Mouse (Mus musculus) liver, embryonic 12.5 days (tissue): ENCODE measurements around the gene Il5. TPM values are rescaled to one million over a fixed set of nuclear protein-coding genes. Genes with fewer than 3 reads are reported as not detected.
A peak's percentile ranks its signal among the peaks of the same experiment; 100 is the strongest.

ENCODE experiments used
- ATAC-seq: fragments of 200-750 bp; cut with Nextera tagmentation; 2 replicates; pipeline ENCODE4 v1.8.0; 2017; ENCODE audit warnings: moderate number of reproducible peaks, mild to moderate bottlenecking, moderate library complexity
- H3K27ac ChIP-seq: fragments of 300-500 bp; sonication (generic); 2 replicates; pipeline ENCODE4 v1.5.1; 2016; ENCODE audit warnings: mild to moderate bottlenecking
- H3K27me3 ChIP-seq: fragments of 300-500 bp; sonication (generic); replicated peaks from 2 replicates; pipeline ENCODE4 v1.6.1; 2016; ENCODE audit warnings: mild to moderate bottlenecking, moderate library complexity
- H3K36me3 ChIP-seq: fragments of 300-500 bp; sonication (generic); 2 replicates; pipeline ENCODE4 v1.6.1; 2016; ENCODE audit warnings: mild to moderate bottlenecking, moderate library complexity
- H3K4me1 ChIP-seq: fragments of 300-500 bp; sonication (generic); 2 replicates; pipeline ENCODE4 v1.6.1; 2016
- H3K4me2 ChIP-seq: fragments of 300-500 bp; sonication (generic); 2 replicates; pipeline ENCODE4 v1.6.1; 2016; ENCODE audit warnings: mild to moderate bottlenecking, moderate library complexity
- H3K4me3 ChIP-seq: fragments of 300-500 bp; sonication (generic); 2 replicates; pipeline ENCODE4 v1.5.1; 2016; ENCODE audit warnings: mild to moderate bottlenecking, moderate library complexity
- H3K9ac ChIP-seq: fragments of 300-500 bp; sonication (generic); 2 replicates; pipeline ENCODE4 v1.6.1; 2016; ENCODE audit warnings: mild to moderate bottlenecking, moderate library complexity
- H3K9me3 ChIP-seq: fragments of 300-500 bp; sonication (generic); replicated peaks from 2 replicates; pipeline ENCODE4 v1.6.1; 2016; ENCODE audit warnings: mild to moderate bottlenecking, moderate library complexity
- WGBS: fragments of 180-500 bp; shearing (Covaris S2); methylation state at CpG from one replicate; pipeline ENCODE4 v1.1.7; 2016; ENCODE audit not compliant: insufficient replicate concordance; 5-methylcytosine and 5-hydroxymethylcytosine counted together
- polyA plus RNA-seq: library from polyadenylated mRNA; unstranded; fragments of >200 nt; fragmentation: Nextera tagmentation; extraction: Ambion mirVana; gene quantifications from 2 replicates; pipeline ENCODE4 v1.2.1, GENCODE M21; 2016

Il5 gene
- polyA plus RNA-seq, 1 experiment from 2014 or later, result not detected

DNA sequence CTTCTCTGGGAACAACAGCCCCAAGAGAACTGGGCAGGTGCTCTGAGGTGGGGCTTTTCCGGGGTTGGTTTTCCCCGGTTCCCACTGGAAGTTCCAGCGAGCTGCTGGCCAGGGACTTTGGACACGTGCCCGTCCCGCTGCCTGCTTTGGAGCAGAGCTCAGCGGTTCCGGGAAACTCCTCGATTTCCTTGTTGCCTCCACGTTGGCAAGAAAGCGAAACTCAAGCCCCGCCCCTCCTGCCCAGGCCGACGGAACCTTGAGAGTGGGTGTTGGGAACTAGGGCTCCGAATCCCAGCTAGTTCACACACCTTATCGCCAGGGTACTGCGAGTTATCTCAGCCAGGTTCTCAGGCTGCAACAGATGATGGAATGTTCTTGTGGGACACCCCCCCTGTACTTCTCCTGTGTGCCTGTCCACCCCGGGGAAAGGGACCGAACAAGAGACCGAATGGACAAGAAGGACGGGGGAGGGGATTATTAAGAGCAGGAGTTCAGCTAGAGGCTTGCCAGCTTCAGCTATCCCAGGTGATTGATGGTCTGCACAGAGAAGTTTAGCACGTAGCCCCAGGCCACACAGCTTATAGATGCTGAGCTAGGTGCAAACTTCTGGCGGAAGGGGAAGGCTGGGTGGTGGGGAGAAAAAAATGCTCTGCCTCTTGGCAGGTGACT, 42.4 kb downstream of the Il5 start:
- H3K9ac ChIP-seq, result peak overlapping the region; percentile 58

DNA sequence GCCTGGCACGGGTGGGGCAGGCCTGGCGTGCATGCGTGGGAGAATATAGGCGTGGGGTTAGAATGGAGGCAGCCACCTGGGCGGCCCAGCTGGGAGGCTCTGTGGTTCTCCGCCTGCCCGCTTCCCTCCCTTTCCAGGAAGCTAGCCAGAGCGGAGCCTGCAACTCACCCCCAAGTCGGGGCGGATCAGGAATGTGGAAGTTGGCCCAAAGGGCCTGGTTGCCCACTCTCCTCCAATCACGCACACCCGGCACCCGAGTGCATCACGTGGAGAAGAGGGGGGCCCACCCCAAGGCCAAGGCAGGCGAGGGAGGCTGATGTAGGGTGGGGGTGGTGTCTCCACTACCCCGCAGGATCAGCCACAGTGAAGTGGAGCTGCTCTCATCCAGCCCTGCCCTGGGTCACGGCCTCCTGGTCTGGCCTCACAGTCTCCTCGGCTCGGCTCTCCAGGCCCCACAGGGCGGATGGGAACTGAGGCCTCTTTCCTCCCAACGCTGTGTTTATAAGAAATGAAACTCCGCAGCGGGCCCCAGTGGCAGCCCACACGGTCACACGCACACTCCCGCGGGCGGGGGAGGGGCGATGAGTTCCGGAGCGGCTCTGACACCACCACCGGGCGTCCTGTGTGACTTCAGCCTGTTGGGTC, 43.0 kb downstream of the Il5 start:
- Histone ChIP-seq H3K27me3 (peaks cover 32% of the 10 kb centered on the region), H3K27ac (peak overlapping the region; percentile 82), H3K4me3 (peak overlapping the region; percentile 55), H3K4me2 (peak overlapping the region; percentile 89), H3K36me3 (no peaks in the 10 kb centered on the region), H3K9ac (peak overlapping the region; percentile 58), H3K4me1 (peaks cover 49% of the 10 kb centered on the region), H3K9me3 (no peaks in the 10 kb centered on the region)
- ATAC-seq, result peak; percentile 72
- 2% methylated on average over 33 of the region's 33 CpGs for WGBS

More for the DNA sequence above, 42.4 kb downstream of the Il5 start:
- Histone ChIP-seq H3K27ac (peak overlapping the region; percentile 82), H3K27me3 (peaks cover 28% of the 10 kb centered on the region), H3K36me3 (no peaks in the 10 kb centered on the region), H3K4me3 (peak overlapping the region; percentile 55), H3K4me2 (peak overlapping the region; percentile 89), H3K9me3 (no peaks in the 10 kb centered on the region), H3K4me1 (peaks cover 49% of the 10 kb centered on the region)
- ATAC-seq, result 0 out of 2 replicates have a peak, but pooled peaks have one; percentile 20
- 3% methylated on average over 23 of the region's 23 CpGs for WGBS

- peaks cover 45% of the 10 kb centered on the region for H3K4me1 ChIP-seq
These were observed 44.0 kb downstream of the Il5 start for GRCm38 (mm10) chr11:53764581-53764980.

DNA sequence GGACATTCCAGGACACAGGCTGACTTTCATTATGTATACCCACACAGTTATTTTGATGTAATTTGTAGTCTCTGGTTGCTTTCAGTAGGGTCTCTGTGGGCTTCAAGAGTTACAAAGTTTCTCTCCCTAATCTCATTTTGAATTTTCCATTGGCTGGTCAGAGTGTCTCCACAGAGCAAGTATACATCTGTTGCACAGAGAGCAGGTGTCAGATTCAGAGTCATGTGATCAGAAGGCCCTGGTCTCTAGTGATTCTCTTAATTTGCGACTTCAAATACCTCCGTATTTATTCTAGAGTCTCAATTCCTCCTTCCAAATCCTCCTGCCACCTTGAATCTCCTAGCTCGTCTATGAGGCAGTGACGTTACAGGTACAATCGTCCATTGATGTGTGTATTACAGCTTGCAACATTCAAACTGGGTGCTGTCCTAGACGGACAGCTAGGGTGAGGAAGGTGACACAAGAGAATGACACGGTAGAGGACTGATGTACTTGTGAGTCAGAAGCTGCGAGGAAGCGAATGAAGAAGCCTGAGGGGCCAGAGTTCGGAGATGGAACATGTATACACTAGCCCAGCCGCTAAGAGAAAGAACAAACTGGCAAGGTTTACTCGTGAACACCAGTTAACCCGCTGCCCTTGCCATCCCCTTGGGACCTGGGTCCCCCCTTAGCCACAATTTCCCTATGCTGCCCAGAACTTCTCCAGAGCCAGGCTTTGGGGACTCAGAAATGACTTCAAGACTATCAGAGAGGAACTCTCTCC, 48.0 kb downstream of the Il5 start:
- whole genome bisulfite sequencing, result 63% methylated on average over 13 of the region's 13 CpGs
- H3K4me2 ChIP-seq, result no peak overlapping the region

More at GRCm38 (mm10) chr11:53764581-53764980, 44.0 kb downstream of the Il5 start:
- 56% methylated on average over 5 of the region's 5 CpGs for WGBS
- Histone ChIP-seq H3K27ac (no peak overlapping the region), H3K9ac (no peak overlapping the region), H3K27me3 (peaks cover 42% of the 10 kb centered on the region), H3K4me3 (no peak overlapping the region), H3K4me2 (peak overlapping the region; percentile 89; the same call in 1 of the 2 replicates), H3K36me3 (no peaks in the 10 kb centered on the region), H3K9me3 (no peaks in the 10 kb centered on the region)
- ATAC-seq, result no peak

DNA sequence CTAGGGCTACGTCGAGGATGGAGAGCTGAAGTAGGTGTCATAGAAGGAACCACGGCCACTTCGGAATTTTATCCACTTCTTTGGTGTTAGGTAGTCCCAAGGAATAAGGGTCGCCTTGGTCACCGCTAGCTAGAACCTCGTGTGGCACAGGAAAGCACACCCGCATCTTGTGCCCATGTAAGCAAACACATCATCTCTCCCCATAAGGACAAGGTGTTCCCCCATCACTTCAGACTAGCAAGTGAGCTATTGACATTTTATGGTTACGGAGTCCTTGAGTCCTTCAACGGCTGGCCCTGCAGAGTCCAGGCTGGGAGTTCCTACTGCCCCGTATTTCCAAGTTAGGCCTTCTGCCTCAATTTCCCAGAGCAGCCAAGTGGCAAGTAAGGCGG, 48.6 kb downstream of the Il5 start:
- no peak overlapping the region for H3K27ac ChIP-seq
- 47% methylated on average over 12 of the region's 12 CpGs for WGBS

More for the DNA sequence above, 48.0 kb downstream of the Il5 start:
- Histone ChIP-seq H3K27ac (no peak overlapping the region), H3K9ac (no peak overlapping the region), H3K9me3 (no peaks in the 10 kb centered on the region), H3K27me3 (peaks cover 58% of the 10 kb centered on the region), H3K4me1 (peaks cover 32% of the 10 kb centered on the region), H3K36me3 (no peaks in the 10 kb centered on the region), H3K4me3 (no peak overlapping the region)
- ATAC-seq, result no peak

GRCm38 (mm10) chr11:53769760-53770124, 49.1 kb downstream of the Il5 start, which contains the start of gene Irf1:
Gene Irf1, plus strand, starts transcription at chr11:53770014.
- Histone ChIP-seq H3K27me3 (peaks cover 54% of the 10 kb centered on the region), H3K9me3 (no peaks in the 10 kb centered on the region), H3K4me3 (peak within 1 kb of the TSS; percentile 61), H3K4me1 (peaks cover 20% of the 10 kb centered on the region), H3K9ac (peak within 1 kb of the TSS; percentile 48), H3K27ac (peak within 1 kb of the TSS; percentile 57), H3K36me3 (peaks cover 11% of the 10 kb centered on the region), H3K4me2 (peak within 1 kb of the TSS; percentile 79)
- under 1% methylated on average over 39 of the region's 40 CpGs for WGBS
- ATAC-seq, result peak; percentile 87

More for the DNA sequence above, 48.6 kb downstream of the Il5 start:
- Histone ChIP-seq H3K4me1 (peaks cover 26% of the 10 kb centered on the region), H3K27me3 (peaks cover 58% of the 10 kb centered on the region), H3K9me3 (no peaks in the 10 kb centered on the region), H3K36me3 (peaks cover 5% of the 10 kb centered on the region; the same call in 1 of the 2 replicates), H3K9ac (no peak overlapping the region), H3K4me2 (peak overlapping the region; percentile 79), H3K4me3 (peak overlapping the region; percentile 61)
- ATAC-seq, result no peak

DNA sequence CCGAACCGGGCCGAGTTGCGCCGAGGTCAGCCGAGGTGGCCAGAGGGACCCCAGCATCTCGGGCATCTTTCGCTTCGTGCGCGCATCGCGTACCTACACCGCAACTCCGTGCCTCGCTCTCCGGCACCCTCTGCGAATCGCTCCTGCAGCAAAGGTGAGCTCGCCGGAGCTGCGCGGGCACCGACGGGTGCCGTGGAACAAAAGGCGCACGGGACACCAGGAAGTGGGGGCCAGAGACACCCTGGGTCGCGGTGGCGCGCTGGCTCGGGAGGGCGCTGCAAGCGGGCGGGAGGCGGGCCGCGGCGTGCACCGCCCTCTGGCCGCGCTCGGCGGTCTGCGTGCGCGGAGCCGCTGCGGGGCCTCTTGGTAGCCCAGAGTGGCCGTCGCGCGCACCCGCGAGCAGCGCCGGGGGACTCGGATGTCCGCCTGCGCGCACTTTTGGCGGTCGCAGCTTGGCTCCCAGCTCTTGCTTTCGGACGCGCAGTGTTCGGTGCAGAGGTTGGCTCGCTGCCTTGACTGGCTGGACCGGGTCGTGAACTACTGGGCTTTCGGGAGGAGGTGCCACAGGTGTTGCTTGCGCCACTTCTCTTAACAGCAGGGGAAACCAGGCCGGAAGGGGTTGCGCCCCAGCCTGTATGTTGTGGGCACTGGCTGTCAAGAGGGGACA, 49.7 kb downstream of the Il5 start:
- peak overlapping the region; percentile 57 for H3K27ac ChIP-seq
- ATAC-seq, result peak; percentile 60
- H3K9ac ChIP-seq, result peak overlapping the region; percentile 48
- peaks cover 53% of the 10 kb centered on the region for H3K27me3 ChIP-seq
- no peaks in the 10 kb centered on the region for H3K9me3 ChIP-seq
- 1% methylated on average over 75 of the region's 75 CpGs for WGBS
- peak overlapping the region; percentile 79 for H3K4me2 ChIP-seq
- peaks cover 17% of the 10 kb centered on the region for H3K4me1 ChIP-seq
- peak overlapping the region; percentile 61 for H3K4me3 ChIP-seq
- peaks cover 15% of the 10 kb centered on the region for H3K36me3 ChIP-seq

GRCm38 (mm10) chr11:53771001-53771744, 50.6 kb downstream of the Il5 start:
- WGBS, result 64% methylated on average over 11 of the region's 11 CpGs
- peaks cover 24% of the 10 kb centered on the region for H3K36me3 ChIP-seq
- no peak overlapping the region for H3K9ac ChIP-seq
- no peak overlapping the region for H3K27ac ChIP-seq
- peak overlapping the region; percentile 61 for H3K4me3 ChIP-seq
- ATAC-seq, result no peak
- H3K27me3 ChIP-seq, result peaks cover 53% of the 10 kb centered on the region
- H3K4me2 ChIP-seq, result peak overlapping the region; percentile 79
- H3K4me1 ChIP-seq, result peaks cover 17% of the 10 kb centered on the region
- H3K9me3 ChIP-seq, result no peaks in the 10 kb centered on the region

GRCm38 (mm10) chr11:53772536-53772935, 51.9 kb downstream of the Il5 start:
- H3K9ac ChIP-seq, result no peak overlapping the region
- H3K4me3 ChIP-seq, result no peak overlapping the region
- H3K36me3 ChIP-seq, result peaks cover 33% of the 10 kb centered on the region
- H3K4me2 ChIP-seq, result no peak overlapping the region
- no peak overlapping the region for H3K27ac ChIP-seq
- H3K9me3 ChIP-seq, result no peaks in the 10 kb centered on the region
- peaks cover 17% of the 10 kb centered on the region for H3K4me1 ChIP-seq
- H3K27me3 ChIP-seq, result peaks cover 50% of the 10 kb centered on the region
- 42% methylated on average over 9 of the region's 9 CpGs for WGBS
- no peak for ATAC-seq

GRCm38 (mm10) chr11:53773087-53773486, 52.5 kb downstream of the Il5 start, which contains the start of gene Gm17334:
Gene Gm17334, minus strand, starts transcription at chr11:53773187.
- no peaks in the 10 kb centered on the region for H3K9me3 ChIP-seq
- 71% methylated on average over 5 of the region's 5 CpGs for WGBS
- peaks cover 50% of the 10 kb centered on the region for H3K27me3 ChIP-seq
- H3K9ac ChIP-seq, result no peak within 1 kb of the TSS
- peaks cover 38% of the 10 kb centered on the region for H3K36me3 ChIP-seq
- ATAC-seq, result no peak
- no peak within 1 kb of the TSS for H3K27ac ChIP-seq
- H3K4me3 ChIP-seq, result no peak within 1 kb of the TSS
- H3K4me2 ChIP-seq, result no peak within 1 kb of the TSS
- H3K4me1 ChIP-seq, result peaks cover 17% of the 10 kb centered on the region
